Mouse (Mus musculus): Measurements from ENCODE around the gene Oxsm. TPM values are rescaled to one million over a fixed set of nuclear protein-coding genes. Genes with fewer than 3 reads are reported as not detected.
A peak's percentile ranks its signal among the peaks of the same experiment; 100 is the strongest.

Gene Oxsm
- polyA plus RNA-seq, 1 experiment from 2014 or later: 2.3 TPM

DNA sequence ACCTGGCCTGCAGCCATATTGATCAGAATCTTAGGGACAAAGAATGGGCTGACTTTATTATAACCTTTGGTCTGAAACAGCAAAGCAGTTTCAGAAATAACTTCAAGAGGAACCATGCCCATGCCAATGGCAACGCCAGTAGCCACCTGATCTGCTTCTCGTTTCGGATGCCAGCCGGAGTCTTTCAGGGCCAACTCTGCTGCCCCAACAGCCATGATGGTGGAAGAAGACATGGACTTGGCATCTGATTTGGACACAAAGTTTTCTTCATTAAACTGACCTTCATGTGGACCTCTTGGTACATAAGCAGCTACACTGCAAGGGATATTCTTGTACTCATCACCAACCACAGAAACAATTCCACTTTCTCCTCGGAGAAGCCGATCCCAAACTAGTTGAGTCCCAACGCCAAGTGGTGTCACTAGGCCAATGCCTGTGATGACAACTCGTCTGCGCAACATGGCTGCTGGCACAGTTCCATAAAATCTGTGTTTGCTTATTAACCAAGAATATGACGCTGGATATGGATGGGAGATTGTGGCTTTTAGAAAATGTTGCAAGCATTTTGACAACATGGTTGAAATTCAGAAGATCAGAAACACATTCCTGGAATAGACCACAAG lies 7.3 kb downstream of the Oxsm start:
- ATAC-seq (ENCODE audit: insufficient number of reproducible peaks, insufficient read depth, low FRiP score, low read depth): no peak
- H3K36me3 ChIP-seq (ENCODE audit: control insufficient read depth, insufficient read depth, low read length): peaks cover 14% of the 10 kb centered on the region
- WGBS: 97% methylated on average over 10 of the region's 10 CpGs
- H3K4me2 ChIP-seq (ENCODE audit: low read length): peak overlapping the region; percentile 77
- no peak overlapping the region for H3K27ac ChIP-seq (replicated peaks in 1 of 2; ENCODE audit: control insufficient read depth in 1 of 2, insufficient read depth in 1 of 2, low read depth in 2 of 2, low read length in 2 of 2)
- no peaks in the 10 kb centered on the region for H3K27me3 ChIP-seq (ENCODE audit: control insufficient read depth, insufficient read depth, low read length)
- no peak overlapping the region for H3K9ac ChIP-seq (ENCODE audit: low read length)
- peaks cover 0 to 6% of the 10 kb centered on the region in 2 experiments; a peak in 3 of 4 replicates for H3K4me1 ChIP-seq (ENCODE audit: control insufficient read depth in 2 of 2, insufficient read depth in 2 of 2, low read length in 2 of 2)
- no peaks in the 10 kb centered on the region for H3K9me3 ChIP-seq (ENCODE audit: control insufficient read depth, low read length)
- peak overlapping the region; percentile 59 to 84; a peak in 2 of 4 replicates for H3K4me3 ChIP-seq (ENCODE audit: control insufficient read depth in 1 of 2, insufficient read depth in 1 of 2, low read depth in 1 of 2, low read length in 2 of 2)

DNA sequence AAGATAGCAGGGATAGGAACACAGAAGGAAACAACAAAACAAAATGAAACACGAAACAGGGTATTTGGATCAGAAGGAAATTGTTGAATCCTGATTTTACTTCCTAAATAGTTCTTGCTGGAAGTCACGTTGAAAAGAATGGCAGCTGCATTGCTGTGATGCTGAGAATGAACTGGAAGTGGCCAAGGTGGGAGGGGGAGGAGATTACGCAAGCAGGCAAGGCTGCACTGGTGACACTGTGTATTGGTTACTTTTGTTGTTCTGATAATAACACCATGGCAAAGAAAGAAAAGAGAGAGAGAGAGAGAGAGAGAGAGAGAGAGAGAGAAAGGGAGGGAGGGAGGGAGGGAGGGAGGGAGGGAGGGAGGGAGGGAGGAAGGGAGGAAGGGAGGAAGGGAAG lies 13.1 kb downstream of the Oxsm start:
- Histone ChIP-seq H3K27me3 (ENCODE audit: control insufficient read depth, insufficient read depth, low read length) (no peaks in the 10 kb centered on the region), H3K27ac (replicated peaks in 1 of 2; ENCODE audit: control insufficient read depth in 1 of 2, insufficient read depth in 1 of 2, low read depth in 2 of 2, low read length in 2 of 2) (no peak overlapping the region), H3K36me3 (ENCODE audit: control insufficient read depth, insufficient read depth, low read length) (peaks cover 14% of the 10 kb centered on the region), H3K4me1 (ENCODE audit: control insufficient read depth in 2 of 2, insufficient read depth in 2 of 2, low read length in 2 of 2) (no peaks in the 10 kb centered on the region), H3K4me3 (ENCODE audit: control insufficient read depth in 1 of 2, insufficient read depth in 1 of 2, low read depth in 1 of 2, low read length in 2 of 2) (no peak overlapping the region), H3K9ac (ENCODE audit: low read length) (no peak overlapping the region), H3K9me3 (ENCODE audit: control insufficient read depth, low read length) (no peaks in the 10 kb centered on the region), H3K4me2 (ENCODE audit: low read length) (no peak overlapping the region)
- no peak for ATAC-seq (ENCODE audit: insufficient number of reproducible peaks, insufficient read depth, low FRiP score, low read depth)
- WGBS: 72% methylated on average over 3 of the region's 3 CpGs

DNA sequence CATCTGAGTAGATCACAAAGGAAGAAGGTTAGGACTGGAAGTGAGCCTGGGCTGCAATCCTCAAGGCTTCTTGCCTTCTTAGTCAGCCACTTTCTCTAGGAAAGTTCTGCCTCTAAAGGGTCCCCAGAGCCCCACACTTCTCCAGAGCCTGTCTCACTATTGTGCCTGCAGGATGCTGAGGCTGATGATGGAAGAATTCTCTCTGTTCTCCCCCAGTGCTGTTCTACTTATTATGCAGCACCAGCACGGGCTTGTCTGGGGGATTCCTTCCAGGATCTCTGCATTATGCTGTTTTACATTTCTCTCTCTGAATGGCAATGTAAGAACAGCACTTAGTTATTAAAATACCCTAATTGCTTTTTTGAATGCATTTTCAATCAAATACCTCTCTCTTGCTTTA lies 16.1 kb downstream of the Oxsm start:
- ATAC-seq (ENCODE audit: insufficient number of reproducible peaks, insufficient read depth, low FRiP score, low read depth): no peak
- Histone ChIP-seq H3K27ac (replicated peaks in 1 of 2; ENCODE audit: control insufficient read depth in 1 of 2, insufficient read depth in 1 of 2, low read depth in 2 of 2, low read length in 2 of 2) (no peak overlapping the region), H3K4me3 (ENCODE audit: control insufficient read depth in 1 of 2, insufficient read depth in 1 of 2, low read depth in 1 of 2, low read length in 2 of 2) (no peak overlapping the region), H3K4me1 (ENCODE audit: control insufficient read depth in 2 of 2, insufficient read depth in 2 of 2, low read length in 2 of 2) (no peaks in the 10 kb centered on the region), H3K36me3 (ENCODE audit: control insufficient read depth, insufficient read depth, low read length) (no peaks in the 10 kb centered on the region), H3K27me3 (ENCODE audit: control insufficient read depth, insufficient read depth, low read length) (no peaks in the 10 kb centered on the region), H3K4me2 (ENCODE audit: low read length) (no peak overlapping the region), H3K9me3 (ENCODE audit: control insufficient read depth, low read length) (no peaks in the 10 kb centered on the region), H3K9ac (ENCODE audit: low read length) (no peak overlapping the region)
- WGBS: 15% methylated on average over 1 of the region's 1 CpGs

DNA sequence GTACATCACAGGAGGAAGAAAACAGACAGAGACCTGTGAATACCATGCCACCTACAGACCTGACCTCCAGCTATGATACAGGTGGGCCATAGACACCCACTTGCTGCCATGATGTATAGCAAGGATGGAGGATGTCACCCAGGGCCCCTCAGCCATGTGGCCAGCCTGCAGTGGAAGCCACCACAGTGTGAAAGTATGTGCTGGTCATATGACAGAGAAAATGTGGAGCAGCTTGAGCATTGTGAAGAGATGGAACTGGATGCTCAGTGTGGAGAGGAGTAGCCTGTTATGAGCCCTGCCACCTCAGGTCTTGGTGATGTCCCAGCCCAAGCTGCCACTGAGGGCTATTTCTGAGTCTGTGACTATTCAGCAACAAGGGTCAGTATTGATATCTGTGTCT lies 19.0 kb downstream of the Oxsm start:
- no peaks in the 10 kb centered on the region for H3K9me3 ChIP-seq (ENCODE audit: control insufficient read depth, low read length)
- no peak overlapping the region for H3K4me2 ChIP-seq (ENCODE audit: low read length)
- no peak for ATAC-seq (ENCODE audit: insufficient number of reproducible peaks, insufficient read depth, low FRiP score, low read depth)
- no peaks in the 10 kb centered on the region for H3K36me3 ChIP-seq (ENCODE audit: control insufficient read depth, insufficient read depth, low read length)
- H3K4me1 ChIP-seq (ENCODE audit: control insufficient read depth in 2 of 2, insufficient read depth in 2 of 2, low read length in 2 of 2): no peaks in the 10 kb centered on the region
- no peak overlapping the region for H3K4me3 ChIP-seq (ENCODE audit: control insufficient read depth in 1 of 2, insufficient read depth in 1 of 2, low read depth in 1 of 2, low read length in 2 of 2)
- no peaks in the 10 kb centered on the region for H3K27me3 ChIP-seq (ENCODE audit: control insufficient read depth, insufficient read depth, low read length)
- no peak overlapping the region for H3K9ac ChIP-seq (ENCODE audit: low read length)
- no peak overlapping the region for H3K27ac ChIP-seq (replicated peaks in 1 of 2; ENCODE audit: control insufficient read depth in 1 of 2, insufficient read depth in 1 of 2, low read depth in 2 of 2, low read length in 2 of 2)

DNA sequence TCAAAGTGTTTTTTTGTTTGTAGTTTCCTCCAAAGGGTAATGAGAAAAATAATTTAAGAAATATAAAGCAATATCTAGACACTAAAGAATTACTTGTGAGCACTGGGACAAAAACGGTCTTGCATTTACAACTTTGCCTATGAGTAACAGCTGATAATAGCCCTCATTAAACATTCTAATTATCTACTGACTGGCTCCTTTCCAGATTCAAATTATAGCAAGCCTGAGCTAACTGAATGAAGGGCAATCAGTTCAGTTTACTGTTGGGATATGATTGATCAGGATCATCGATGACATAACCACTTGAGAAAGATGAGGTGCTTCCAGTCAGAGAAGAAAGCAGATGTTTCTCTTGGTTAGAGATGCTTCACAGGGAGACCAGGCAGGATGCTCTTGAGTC lies 20.2 kb downstream of the Oxsm start:
- no peak overlapping the region for H3K27ac ChIP-seq (replicated peaks in 1 of 2; ENCODE audit: control insufficient read depth in 1 of 2, insufficient read depth in 1 of 2, low read depth in 2 of 2, low read length in 2 of 2)
- H3K9ac ChIP-seq (ENCODE audit: low read length): no peak overlapping the region
- WGBS: 83% methylated on average over 2 of the region's 2 CpGs
- no peaks in the 10 kb centered on the region for H3K9me3 ChIP-seq (ENCODE audit: control insufficient read depth, low read length)
- no peak overlapping the region for H3K4me2 ChIP-seq (ENCODE audit: low read length)
- no peak overlapping the region for H3K4me3 ChIP-seq (ENCODE audit: control insufficient read depth in 1 of 2, insufficient read depth in 1 of 2, low read depth in 1 of 2, low read length in 2 of 2)
- ATAC-seq (ENCODE audit: insufficient number of reproducible peaks, insufficient read depth, low FRiP score, low read depth): no peak
- H3K36me3 ChIP-seq (ENCODE audit: control insufficient read depth, insufficient read depth, low read length): no peaks in the 10 kb centered on the region
- H3K4me1 ChIP-seq (ENCODE audit: control insufficient read depth in 2 of 2, insufficient read depth in 2 of 2, low read length in 2 of 2): no peaks in the 10 kb centered on the region
- no peaks in the 10 kb centered on the region for H3K27me3 ChIP-seq (ENCODE audit: control insufficient read depth, insufficient read depth, low read length)

DNA sequence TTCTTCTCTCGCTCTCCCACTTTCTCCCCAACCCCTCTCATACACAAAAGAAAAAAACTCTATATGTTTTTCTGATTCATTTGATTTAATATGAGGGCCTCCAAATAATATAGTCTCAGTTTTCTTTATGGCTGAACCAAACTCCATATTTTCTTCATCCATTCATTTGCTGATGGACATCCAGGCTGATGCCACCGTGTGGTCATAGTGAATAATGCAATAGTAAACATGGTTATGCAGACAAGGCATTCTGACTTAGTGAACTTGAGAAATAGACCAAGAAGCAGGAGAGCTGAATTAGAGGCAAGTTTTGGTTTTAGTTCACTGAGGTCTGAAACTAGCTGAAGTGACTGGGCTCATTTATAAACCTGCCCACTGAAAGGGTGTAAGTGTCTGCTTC lies 30.6 kb downstream of the Oxsm start:
- Histone ChIP-seq H3K9me3 (ENCODE audit: control insufficient read depth, low read length) (no peaks in the 10 kb centered on the region), H3K36me3 (ENCODE audit: control insufficient read depth, insufficient read depth, low read length) (no peaks in the 10 kb centered on the region), H3K27me3 (ENCODE audit: control insufficient read depth, insufficient read depth, low read length) (no peaks in the 10 kb centered on the region), H3K9ac (ENCODE audit: low read length) (no peak overlapping the region), H3K4me2 (ENCODE audit: low read length) (no peak overlapping the region), H3K4me1 (ENCODE audit: control insufficient read depth in 2 of 2, insufficient read depth in 2 of 2, low read length in 2 of 2) (no peaks in the 10 kb centered on the region), H3K4me3 (ENCODE audit: control insufficient read depth in 1 of 2, insufficient read depth in 1 of 2, low read depth in 1 of 2, low read length in 2 of 2) (no peak overlapping the region), H3K27ac (replicated peaks in 1 of 2; ENCODE audit: control insufficient read depth in 1 of 2, insufficient read depth in 1 of 2, low read depth in 2 of 2, low read length in 2 of 2) (no peak overlapping the region)
- 50% methylated on average over 2 of the region's 2 CpGs for WGBS
- no peak for ATAC-seq (ENCODE audit: insufficient number of reproducible peaks, insufficient read depth, low FRiP score, low read depth)

DNA sequence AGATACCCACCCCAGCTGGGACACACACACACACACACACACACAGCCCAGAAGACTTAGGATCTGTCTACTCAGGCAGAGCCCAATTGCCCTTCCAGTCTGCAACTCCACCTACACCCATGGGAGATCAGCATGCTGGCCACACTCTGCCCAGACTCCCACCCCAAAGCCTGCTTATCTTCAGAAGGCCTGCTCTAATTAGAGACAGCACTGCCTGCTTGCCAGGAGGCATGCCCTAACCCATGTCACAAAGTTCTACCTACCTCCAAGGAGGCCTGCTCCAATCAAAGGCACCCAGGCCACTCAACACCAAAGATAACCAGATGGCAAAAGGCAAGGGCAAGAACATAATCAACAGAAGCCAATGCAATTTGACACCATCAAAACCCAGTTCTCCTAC lies 41.9 kb downstream of the Oxsm start:
- Histone ChIP-seq H3K4me2 (ENCODE audit: low read length) (no peak overlapping the region), H3K9ac (ENCODE audit: low read length) (no peak overlapping the region), H3K27ac (replicated peaks in 1 of 2; ENCODE audit: control insufficient read depth in 1 of 2, insufficient read depth in 1 of 2, low read depth in 2 of 2, low read length in 2 of 2) (no peak overlapping the region), H3K4me1 (ENCODE audit: control insufficient read depth in 2 of 2, insufficient read depth in 2 of 2, low read length in 2 of 2) (no peaks in the 10 kb centered on the region), H3K27me3 (ENCODE audit: control insufficient read depth, insufficient read depth, low read length) (no peaks in the 10 kb centered on the region), H3K4me3 (ENCODE audit: control insufficient read depth in 1 of 2, insufficient read depth in 1 of 2, low read depth in 1 of 2, low read length in 2 of 2) (no peak overlapping the region), H3K9me3 (ENCODE audit: control insufficient read depth, low read length) (no peaks in the 10 kb centered on the region), H3K36me3 (ENCODE audit: control insufficient read depth, insufficient read depth, low read length) (no peaks in the 10 kb centered on the region)
- no peak for ATAC-seq (ENCODE audit: insufficient number of reproducible peaks, insufficient read depth, low FRiP score, low read depth)

DNA sequence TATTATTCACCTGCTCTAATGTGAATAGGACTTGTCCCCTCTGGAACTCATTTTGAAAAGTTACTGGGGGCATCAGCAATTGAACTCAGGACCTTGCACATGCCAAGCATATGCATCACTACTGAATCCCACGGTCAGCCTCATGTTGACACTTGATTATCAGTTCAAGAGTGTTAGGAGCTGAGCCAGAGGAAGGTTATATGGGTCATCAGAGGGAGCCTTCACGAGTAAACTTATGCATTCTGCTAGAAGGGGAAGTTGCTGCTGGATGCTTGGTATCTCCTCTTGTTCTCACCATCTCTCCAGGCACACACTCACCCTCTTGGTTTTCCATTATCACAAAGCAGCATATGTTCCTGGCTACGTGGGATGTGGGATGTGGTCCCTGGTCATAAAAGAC lies 47.9 kb downstream of the Oxsm start:
- H3K36me3 ChIP-seq (ENCODE audit: control insufficient read depth, insufficient read depth, low read length): no peaks in the 10 kb centered on the region
- no peak overlapping the region for H3K4me3 ChIP-seq (ENCODE audit: control insufficient read depth in 1 of 2, insufficient read depth in 1 of 2, low read depth in 1 of 2, low read length in 2 of 2)
- no peak overlapping the region for H3K27ac ChIP-seq (replicated peaks in 1 of 2; ENCODE audit: control insufficient read depth in 1 of 2, insufficient read depth in 1 of 2, low read depth in 2 of 2, low read length in 2 of 2)
- H3K4me1 ChIP-seq (ENCODE audit: control insufficient read depth in 2 of 2, insufficient read depth in 2 of 2, low read length in 2 of 2): peaks cover 6 to 15% of the 10 kb centered on the region in 2 experiments
- no peak overlapping the region for H3K9ac ChIP-seq (ENCODE audit: low read length)
- no peaks in the 10 kb centered on the region for H3K9me3 ChIP-seq (ENCODE audit: control insufficient read depth, low read length)
- H3K4me2 ChIP-seq (ENCODE audit: low read length): no peak overlapping the region
- H3K27me3 ChIP-seq (ENCODE audit: control insufficient read depth, insufficient read depth, low read length): no peaks in the 10 kb centered on the region
- WGBS: 10% methylated on average over 3 of the region's 3 CpGs
- ATAC-seq (ENCODE audit: insufficient number of reproducible peaks, insufficient read depth, low FRiP score, low read depth): no peak

Measured in heart, embryonic 14.5 days (tissue).